Mouse (Mus musculus): ENCODE measurements around the gene Eml4.
A peak's percentile ranks its signal among the peaks of the same experiment; 100 is the strongest.

Gene Eml4

GRCm38 (mm10) chr17:83498889-83499288 is 148.2 kb downstream of the Eml4 start:
- DNase-seq (ENCODE audit: low spot score in 2 of 2), result no peak

GRCm38 (mm10) chr17:83499692-83500091 is 149.0 kb downstream of the Eml4 start:
- no peak for DNase-seq (ENCODE audit: low spot score in 2 of 2)

- no peak for DNase-seq (ENCODE audit: low spot score in 2 of 2)
These were observed 153.0 kb downstream of the Eml4 start for GRCm38 (mm10) chr17:83503693-83504092.

GRCm38 (mm10) chr17:83512130-83512529 is 161.4 kb downstream of the Eml4 start:
- DNase-seq (ENCODE audit: low spot score in 2 of 2), result no peak

DNA sequence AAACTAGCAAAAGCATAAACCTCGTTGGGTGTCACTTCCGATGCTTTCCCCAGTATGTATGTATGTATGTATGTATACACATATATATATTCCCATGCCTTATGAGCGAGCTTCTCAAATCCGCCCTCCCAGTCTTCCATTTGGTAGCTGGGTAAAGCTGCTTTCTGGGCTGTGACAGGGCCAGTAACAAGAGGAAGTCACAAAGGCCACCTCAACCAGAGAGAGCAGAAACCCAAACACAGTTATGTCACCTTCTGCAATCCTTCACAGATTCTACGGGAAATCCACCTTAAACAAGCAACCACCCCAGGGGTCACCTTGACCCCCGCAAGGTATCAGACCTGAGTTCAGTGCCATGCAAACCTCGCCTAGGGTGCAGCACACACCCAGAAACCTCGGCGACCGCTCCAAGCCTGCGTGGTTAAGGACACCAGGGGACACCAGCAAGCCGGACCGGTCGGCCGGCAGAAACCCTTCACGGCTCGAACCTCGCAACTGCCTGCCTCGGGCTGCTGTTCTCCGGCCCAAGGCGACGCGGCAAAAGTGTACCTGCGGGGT is 163.0 kb downstream of the Eml4 start:
- DNase-seq (ENCODE audit: low spot score in 2 of 2), result no peak

DNA sequence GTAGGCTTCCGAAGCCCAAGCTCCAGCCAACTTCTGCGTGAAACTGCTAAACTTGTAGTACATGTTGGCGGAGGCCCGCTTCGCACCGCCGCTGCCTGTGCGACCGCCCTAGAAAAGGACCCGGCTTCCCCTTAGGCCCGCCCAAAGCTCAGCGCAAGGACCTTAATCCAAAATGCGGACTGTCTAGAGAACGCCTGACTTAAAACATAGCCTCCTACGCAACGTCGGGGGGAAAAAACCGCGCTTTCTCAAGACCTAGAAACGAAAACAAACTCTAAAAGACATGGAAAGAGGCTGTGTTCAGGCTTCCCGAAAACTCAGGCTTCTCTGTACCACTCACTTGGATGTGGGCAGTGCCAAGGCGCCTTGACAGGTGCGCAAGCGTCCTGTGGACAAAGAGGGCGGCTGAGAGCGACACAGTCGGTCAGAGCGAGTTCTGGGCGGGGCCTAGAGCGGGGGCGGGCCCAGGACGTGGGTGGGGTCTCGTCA is 163.5 kb downstream of the Eml4 start:
- DNase-seq (ENCODE audit: low spot score in 2 of 2), result peak; percentile 88 to 91

- no peak for DNase-seq (ENCODE audit: low spot score in 2 of 2)
These were observed 166.7 kb downstream of the Eml4 start, which contains the start of gene Cox7a2l for GRCm38 (mm10) chr17:83517280-83518015. TSS of gene Cox7a2l (minus strand) at chr17:83517330.

DNA sequence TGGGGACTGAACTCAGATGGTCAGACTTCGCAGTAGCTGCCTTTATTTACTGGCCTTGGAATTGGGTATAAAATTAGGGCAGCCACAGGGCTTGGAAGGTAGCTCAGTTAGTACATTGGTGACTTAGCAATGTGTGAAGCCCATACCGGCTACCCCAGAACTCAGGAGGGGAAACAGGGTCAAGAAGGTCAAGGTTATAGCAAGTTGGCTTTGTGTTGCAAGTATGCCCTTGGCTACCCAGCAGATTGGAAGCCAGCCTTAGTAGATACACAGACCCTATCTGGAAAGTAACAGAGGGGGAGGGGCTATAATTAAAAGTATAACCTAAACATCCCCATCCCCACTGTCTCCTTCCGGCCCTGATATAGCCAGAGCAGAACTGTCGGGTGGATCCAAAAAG is 171.2 kb downstream of the Eml4 start:
- no peak for DNase-seq (ENCODE audit: low spot score in 2 of 2)

GRCm38 (mm10) chr17:83522590-83523379 is 172.1 kb downstream of the Eml4 start:
- DNase-seq (ENCODE audit: low spot score in 2 of 2), result no peak

DNA sequence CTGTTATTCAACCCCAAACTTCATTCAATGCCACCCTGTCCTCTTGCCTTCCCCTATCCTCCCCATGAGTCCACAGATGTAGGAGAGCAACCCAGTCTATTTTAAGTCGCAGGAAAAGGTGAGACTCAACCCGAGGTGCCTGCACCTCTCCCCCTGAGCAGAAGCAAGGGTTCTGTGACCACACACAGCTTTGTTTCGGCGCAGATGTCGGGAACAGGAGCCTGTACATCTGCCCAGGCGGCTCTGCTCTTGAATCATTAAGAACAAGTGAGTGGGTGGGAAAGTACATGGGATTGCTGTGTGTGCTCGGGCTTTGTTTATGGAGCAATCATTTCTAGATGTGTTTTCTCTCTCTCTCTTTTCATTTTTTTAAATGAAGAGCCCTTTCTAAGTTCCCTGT is 174.0 kb downstream of the Eml4 start:
- DNase-seq (ENCODE audit: low spot score in 2 of 2), result no peak

DNA sequence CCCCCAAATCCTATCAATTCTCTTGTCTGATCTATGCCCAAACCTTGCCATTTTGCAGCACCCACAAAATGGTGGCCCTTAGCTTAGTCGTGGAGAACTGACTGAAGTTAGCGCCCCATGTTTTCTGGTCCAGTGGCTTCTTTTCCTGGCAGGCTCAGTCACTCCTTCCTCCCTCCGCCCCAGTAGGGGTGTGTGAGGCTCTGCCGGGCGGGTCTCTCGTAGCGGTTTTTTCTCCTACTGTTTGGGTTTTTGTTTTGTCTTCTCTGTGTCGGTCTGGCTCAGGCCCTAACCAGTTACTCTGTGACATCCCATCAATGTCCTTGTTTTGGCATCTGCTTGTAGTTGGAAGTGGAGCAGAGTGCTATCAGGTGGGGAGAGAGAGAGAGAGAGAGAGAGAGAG is 174.9 kb downstream of the Eml4 start:
- no peak for DNase-seq (ENCODE audit: low spot score in 2 of 2)

DNA sequence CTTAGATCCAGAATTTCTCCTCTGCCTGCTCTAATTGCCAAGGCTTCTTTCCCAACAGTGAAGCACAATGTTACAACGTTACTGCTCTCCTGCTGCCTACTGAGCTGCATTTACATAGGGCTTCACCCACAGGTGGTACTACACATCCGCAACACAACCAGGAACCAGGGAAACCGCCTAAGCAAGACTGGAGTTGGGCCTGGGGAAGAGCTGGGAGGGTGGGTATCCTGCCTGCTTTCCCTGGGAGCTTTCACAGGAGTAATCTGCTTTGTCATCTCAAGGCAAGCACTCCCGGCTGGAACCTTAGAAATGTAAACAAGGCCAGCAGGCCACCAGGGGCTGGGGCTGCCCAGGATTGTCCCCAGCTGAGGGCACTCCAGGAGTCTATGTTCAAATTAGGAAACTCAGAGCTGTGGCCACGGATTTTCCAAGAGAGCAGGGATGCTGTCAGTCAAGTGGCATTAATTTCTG is 175.4 kb downstream of the Eml4 start:
- DNase-seq (ENCODE audit: low spot score in 2 of 2), result no peak

- DNase-seq (ENCODE audit: low spot score in 2 of 2), result peak; percentile 19 to 36
These were observed 176.1 kb downstream of the Eml4 start for GRCm38 (mm10) chr17:83526624-83527532.

- DNase-seq (ENCODE audit: low spot score in 2 of 2), result no peak
These were observed 177.1 kb downstream of the Eml4 start for GRCm38 (mm10) chr17:83527651-83528381.
